In the genomic region with DNA sequence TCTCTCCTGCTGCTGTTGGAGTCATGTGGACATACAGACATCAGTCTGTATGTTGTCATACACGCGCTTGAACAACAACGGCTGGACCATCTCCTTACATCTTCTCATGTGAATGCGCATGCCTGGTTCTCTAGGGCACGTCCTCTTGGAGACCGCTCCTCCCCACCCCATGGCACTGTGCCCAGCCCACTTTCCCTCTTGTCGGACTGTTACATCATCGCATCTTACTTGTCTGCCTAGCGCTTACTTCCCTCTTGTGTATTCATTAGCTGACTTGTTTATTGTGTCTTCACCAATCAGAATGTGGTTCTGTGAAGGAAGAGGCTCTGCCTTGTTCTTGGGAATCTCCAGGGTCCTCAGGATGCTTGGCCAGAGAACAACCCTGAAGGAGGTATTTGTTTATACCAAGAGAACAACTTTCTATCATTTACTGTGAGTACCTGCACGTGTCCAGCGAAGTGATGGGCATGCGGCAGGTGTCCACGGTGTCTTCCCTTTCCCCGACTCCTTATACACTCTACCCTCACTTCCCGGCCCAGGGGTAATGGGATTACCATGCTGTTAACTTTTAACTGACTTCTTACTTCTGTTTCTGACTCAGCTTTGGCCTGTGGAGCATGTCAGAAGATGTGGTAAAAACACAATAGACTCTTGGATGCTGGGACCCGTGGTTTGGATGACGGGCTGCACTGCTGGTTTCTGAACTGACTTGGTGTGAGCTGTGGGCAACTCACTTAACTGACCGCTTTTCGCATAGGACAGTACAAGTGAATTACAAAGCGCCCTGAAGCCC, we compare ENCODE assay signal across 8 mouse cellular contexts.
A peak's percentile ranks its signal among the peaks of the same experiment; 100 is the strongest.
DNase-seq lines count a peak whose midpoint lies in the region; ATAC-seq and TF ChIP-seq lines count a peak whose summit lies in the region.

No protein-coding gene starts in this region.

- H3K79me2 ChIP-seq in heart, adult 2 months (replicated peaks; ENCODE audit: control insufficient read depth, insufficient read depth, low read length), result no peaks in the 10 kb centered on the region

- TF ChIP-seq EP300 in heart, adult 2 months (IDR thresholded peaks at IDR 0.05; ENCODE audit: insufficient read depth, low read depth, low read length), result no peak

- no peaks in the 10 kb centered on the region for H3K4me1 ChIP-seq in heart, adult 2 months (ENCODE audit: control insufficient read depth, insufficient read depth, low read length)
- H3K4me1 ChIP-seq in heart, embryonic 10.5 days, result no peaks in the 10 kb centered on the region
- H3K4me1 ChIP-seq in forebrain, embryonic 15.5 days, result 0 out of 2 replicates have a peak, but pooled peaks cover 3% of the 10 kb centered on the region

- no peak overlapping the region for H3K27ac ChIP-seq in heart, adult 2 months
- H3K27ac ChIP-seq in heart, embryonic 10.5 days, result no peak overlapping the region
- H3K27ac ChIP-seq in forebrain, embryonic 15.5 days (replicated peaks), result no peak overlapping the region

- H3K4me2 ChIP-seq in forebrain, embryonic 15.5 days (replicated peaks), result no peak overlapping the region

- H3K4me3 ChIP-seq in heart, adult 2 months, result no peak overlapping the region
- no peak overlapping the region for H3K4me3 ChIP-seq in heart, embryonic 10.5 days
- H3K4me3 ChIP-seq in forebrain, embryonic 15.5 days, result no peak overlapping the region

- DNase-seq in heart, adult 2 months, result peak; percentile 37 to 51
- no peak for DNase-seq in heart, embryonic 10.5 days (ENCODE audit: low spot score)
- peak; percentile 34 for DNase-seq in adrenal gland, postnatal 14 days
- DNase-seq in left cerebral cortex, postnatal 4 days, result peak; percentile 73
- DNase-seq in embryo, embryonic 10.5 days (ENCODE audit: low spot score), result no peak
- no peak for DNase-seq in spleen, postnatal 14 days (ENCODE audit: low spot score in 2 of 2)

- H3K9me3 ChIP-seq in heart, embryonic 10.5 days, result no peaks in the 10 kb centered on the region
- no peaks in the 10 kb centered on the region for H3K9me3 ChIP-seq in forebrain, embryonic 15.5 days

- intact Hi-C loops in heart, adult 2 months (cut with DNase I), result no loop called here
- intact Hi-C loops in left cerebral cortex, postnatal 4 days (cut with DNase I), result no loop called here

- 76% methylated on average over 20 of the region's 20 CpGs for WGBS in heart, adult 2 months
- WGBS in heart, embryonic 10.5 days, result 89% methylated on average over 20 of the region's 20 CpGs
- WGBS in forebrain, embryonic 15.5 days, result 78% methylated on average over 20 of the region's 20 CpGs

- peak; percentile 95 for ATAC-seq in granulocyte monocyte progenitor cell, adult 5-6 weeks (replicated peaks; ENCODE audit: poor library complexity, severe bottlenecking)
- no peak for ATAC-seq in forebrain, embryonic 15.5 days (replicated peaks)

- H3K36me3 ChIP-seq in heart, adult 2 months (ENCODE audit: control insufficient read depth, insufficient read depth, low read length), result no peaks in the 10 kb centered on the region
- H3K36me3 ChIP-seq in heart, embryonic 10.5 days, result no peaks in the 10 kb centered on the region
- no peaks in the 10 kb centered on the region for H3K36me3 ChIP-seq in forebrain, embryonic 15.5 days

- no peak for TF ChIP-seq CTCF in heart, adult 2 months (IDR thresholded peaks at IDR 0.05)

- H3K27me3 ChIP-seq in heart, adult 2 months (ENCODE audit: control insufficient read depth, insufficient read depth, low read length), result no peaks in the 10 kb centered on the region; the same call in 1 of the 2 replicates
- H3K27me3 ChIP-seq in heart, embryonic 10.5 days (ENCODE audit: insufficient read depth, poor library complexity, severe bottlenecking), result no peaks in the 10 kb centered on the region
- no peaks in the 10 kb centered on the region for H3K27me3 ChIP-seq in forebrain, embryonic 15.5 days

- no peak overlapping the region for H3K9ac ChIP-seq in heart, adult 2 months (ENCODE audit: low read depth, low read length)
- H3K9ac ChIP-seq in forebrain, embryonic 15.5 days (replicated peaks), result no peak overlapping the region

- TF ChIP-seq POLR2A in heart, adult 2 months (IDR thresholded peaks at IDR 0.05; ENCODE audit: insufficient read depth, low read depth, low read length), result no peak

Comparison
In these comparisons a context has a peak if more than half of its experiments do, and no peak if none do; other contexts are left out.
1. DNase-seq: peak in heart, adult 2 months (2 of 2), adrenal gland, postnatal 14 days (single experiment) and left cerebral cortex, postnatal 4 days (single experiment); none in heart, embryonic 10.5 days (single experiment), embryo, embryonic 10.5 days (single experiment) and spleen, postnatal 14 days (0 of 2).